ENCODE assay signal across 22 mouse cellular contexts in the genomic region with DNA sequence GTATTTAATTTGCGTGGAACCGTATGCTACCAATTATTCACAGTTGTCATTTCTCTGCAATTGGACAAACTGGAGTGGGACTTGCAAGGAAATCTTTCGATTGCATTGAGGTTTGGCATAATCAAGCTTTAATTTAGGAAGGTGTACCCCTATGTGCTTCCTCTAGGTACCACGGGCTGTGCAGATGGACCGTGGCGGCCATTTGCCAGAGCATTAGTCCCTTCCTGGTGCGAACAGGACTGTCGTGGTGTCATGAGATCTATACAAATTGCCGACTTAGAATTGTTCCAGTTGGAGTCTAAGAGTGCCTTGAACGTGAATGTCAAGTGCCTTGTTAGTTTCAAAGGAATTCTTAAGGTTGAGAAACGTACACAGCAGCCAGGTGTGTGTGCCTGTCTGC. TPM values are rescaled to one million over a fixed set of nuclear protein-coding genes. Genes with fewer than 3 reads are reported as not detected.
DNase-seq lines count a peak whose midpoint lies in the region; ATAC-seq and TF ChIP-seq lines count a peak whose summit lies in the region.
"Had no signal": no experiment of that assay in that cellular context is flagged by ENCODE, and none has a peak within 500 bp of the region (broad histone marks: within the 10 kb centered on the region; RNA-seq: fewer than 3 reads in every experiment).

No protein-coding gene starts in this region.

- peaks cover 15% of the 10 kb centered on the region; the same call in 1 of the 2 replicates for H3K4me1 ChIP-seq in midbrain, embryonic 11.5 days (ENCODE audit: control insufficient read depth, insufficient read depth, low read length)
- peaks cover 25% of the 10 kb centered on the region for H3K4me1 ChIP-seq in midbrain, embryonic 10.5 days
- peaks cover 13% of the 10 kb centered on the region for H3K4me1 ChIP-seq in forebrain, embryonic 14.5 days (ENCODE audit: control insufficient read depth, insufficient read depth, low read length)
- peaks cover 33% of the 10 kb centered on the region for H3K4me1 ChIP-seq in neural tube, embryonic 13.5 days (replicated peaks)
- H3K4me1 ChIP-seq in liver, postnatal 0 days (ENCODE audit: insufficient read depth) = peaks cover 5% of the 10 kb centered on the region; the same call in 1 of the 2 replicates
- H3K4me1 ChIP-seq: heart, embryonic 13.5 days; liver, embryonic 12.5 days; megakaryocyte, embryonic 14.5 days had no signal

- H3K4me3 ChIP-seq in midbrain, embryonic 11.5 days (ENCODE audit: low read depth, low read length) = no peak overlapping the region
- no peak overlapping the region for H3K4me3 ChIP-seq in midbrain, embryonic 10.5 days
- no peak overlapping the region for H3K4me3 ChIP-seq in forebrain, embryonic 14.5 days (ENCODE audit: low read depth, low read length)
- no peak overlapping the region for H3K4me3 ChIP-seq in neural tube, embryonic 13.5 days
- H3K4me3 ChIP-seq in liver, postnatal 0 days (ENCODE audit: low read depth, low read length) = no peak overlapping the region
- H3K4me3 ChIP-seq: heart, adult 2 months; heart, embryonic 13.5 days; limb, embryonic 13.5 days; liver, embryonic 12.5 days; megakaryocyte, embryonic 14.5 days had no signal

- H3K36me3 ChIP-seq in midbrain, embryonic 11.5 days (ENCODE audit: control insufficient read depth, insufficient read depth, low read length) = no peaks in the 10 kb centered on the region
- H3K36me3 ChIP-seq in midbrain, embryonic 10.5 days = no peaks in the 10 kb centered on the region
- H3K36me3 ChIP-seq in forebrain, embryonic 14.5 days (ENCODE audit: control insufficient read depth, insufficient read depth, low read length) = no peaks in the 10 kb centered on the region
- no peaks in the 10 kb centered on the region for H3K36me3 ChIP-seq in neural tube, embryonic 13.5 days
- H3K36me3 ChIP-seq in liver, postnatal 0 days (replicated peaks; ENCODE audit: insufficient read depth, low read length) = no peaks in the 10 kb centered on the region
- H3K36me3 ChIP-seq: heart, embryonic 13.5 days; limb, embryonic 13.5 days; liver, embryonic 12.5 days had no signal

- 69% methylated on average over 11 of the region's 11 CpGs for WGBS in midbrain, embryonic 11.5 days
- WGBS in midbrain, embryonic 10.5 days = 81% methylated on average over 11 of the region's 11 CpGs
- WGBS in forebrain, embryonic 14.5 days = 18% methylated on average over 11 of the region's 11 CpGs
- 33% methylated on average over 11 of the region's 11 CpGs for WGBS in neural tube, embryonic 13.5 days
- 79% methylated on average over 11 of the region's 11 CpGs for WGBS in liver, postnatal 0 days (ENCODE audit: insufficient replicate concordance)

- H3K27ac ChIP-seq in midbrain, embryonic 11.5 days (ENCODE audit: low read depth, low read length) = no peak overlapping the region
- no peak overlapping the region for H3K27ac ChIP-seq in midbrain, embryonic 10.5 days (replicated peaks)
- H3K27ac ChIP-seq in forebrain, embryonic 14.5 days (ENCODE audit: low read depth, low read length) = peak overlapping the region; percentile 9; the same call in 1 of the 2 replicates
- H3K27ac ChIP-seq in neural tube, embryonic 13.5 days (replicated peaks) = no peak overlapping the region
- H3K27ac ChIP-seq in liver, postnatal 0 days (ENCODE audit: low read depth) = no peak overlapping the region
- H3K27ac ChIP-seq: heart, adult 2 months; heart, embryonic 13.5 days; limb, embryonic 13.5 days; liver, embryonic 12.5 days had no signal

- H3K27me3 ChIP-seq in midbrain, embryonic 11.5 days (ENCODE audit: control insufficient read depth, insufficient read depth, low read length) = peaks cover 21% of the 10 kb centered on the region
- peaks cover 92% of the 10 kb centered on the region for H3K27me3 ChIP-seq in midbrain, embryonic 10.5 days (ENCODE audit: low read depth, poor library complexity, severe bottlenecking)
- no peaks in the 10 kb centered on the region for H3K27me3 ChIP-seq in forebrain, embryonic 14.5 days (replicated peaks; ENCODE audit: control insufficient read depth, insufficient read depth, low read length)
- peaks cover 50% of the 10 kb centered on the region for H3K27me3 ChIP-seq in neural tube, embryonic 13.5 days
- H3K27me3 ChIP-seq in liver, postnatal 0 days (ENCODE audit: insufficient read depth, low read length) = peaks cover 18% of the 10 kb centered on the region; the same call in 1 of the 2 replicates
- H3K27me3 ChIP-seq: limb, embryonic 13.5 days had no signal

- no peak for TF ChIP-seq CTCF in liver, postnatal 0 days (IDR thresholded peaks at IDR 0.05; ENCODE audit: low read depth)

- H3K9me3 ChIP-seq in midbrain, embryonic 11.5 days (ENCODE audit: control insufficient read depth, low read length) = no peaks in the 10 kb centered on the region
- no peaks in the 10 kb centered on the region for H3K9me3 ChIP-seq in midbrain, embryonic 10.5 days (replicated peaks)
- no peaks in the 10 kb centered on the region for H3K9me3 ChIP-seq in forebrain, embryonic 14.5 days (replicated peaks; ENCODE audit: control insufficient read depth, low read length)
- no peaks in the 10 kb centered on the region for H3K9me3 ChIP-seq in neural tube, embryonic 13.5 days
- H3K9me3 ChIP-seq in liver, postnatal 0 days (ENCODE audit: low read length) = no peaks in the 10 kb centered on the region
- H3K9me3 ChIP-seq: heart, embryonic 13.5 days; limb, embryonic 13.5 days; liver, embryonic 12.5 days had no signal

- no peak overlapping the region for H3K9ac ChIP-seq in midbrain, embryonic 11.5 days (ENCODE audit: low read length)
- no peak overlapping the region for H3K9ac ChIP-seq in forebrain, embryonic 14.5 days (ENCODE audit: low read length)
- no peak overlapping the region for H3K9ac ChIP-seq in neural tube, embryonic 13.5 days
- H3K9ac ChIP-seq in liver, postnatal 0 days (replicated peaks) = no peak overlapping the region
- H3K9ac ChIP-seq: heart, embryonic 13.5 days; limb, embryonic 13.5 days; liver, embryonic 12.5 days; lung, embryonic 14.5 days had no signal

- H3K4me2 ChIP-seq in midbrain, embryonic 11.5 days = no peak overlapping the region
- peak overlapping the region; percentile 26; the same call in 1 of the 2 replicates for H3K4me2 ChIP-seq in forebrain, embryonic 14.5 days (ENCODE audit: low read length)
- peak overlapping the region; percentile 22; the same call in 1 of the 2 replicates for H3K4me2 ChIP-seq in neural tube, embryonic 13.5 days
- H3K4me2 ChIP-seq in liver, postnatal 0 days (ENCODE audit: low read depth, low read length) = no peak overlapping the region
- H3K4me2 ChIP-seq: heart, embryonic 13.5 days; limb, embryonic 13.5 days; liver, embryonic 12.5 days; lung, embryonic 14.5 days had no signal

- peak; percentile 64 for DNase-seq in heart, adult 11 months
- no peak for DNase-seq in heart, adult 18-20 months
- DNase-seq in midbrain, embryonic 11.5 days (ENCODE audit: low spot score, missing footprints) = peak; percentile 85
- no peak for DNase-seq in midbrain, embryonic 10.5 days (ENCODE audit: low spot score)
- no peak for DNase-seq in forebrain, embryonic 14.5 days (ENCODE audit: low spot score)
- no peak for DNase-seq in liver, postnatal 0 days
- DNase-seq in frontal cortex, postnatal 14 days (ENCODE audit: low spot score in 2 of 2) = no peak
- DNase-seq: adrenal gland, postnatal 10 days; cerebellum, adult 8-10 months; gastrocnemius, postnatal 10 days; heart, postnatal 14 days; kidney, adult 11 months; kidney, postnatal 4 days; lung, embryonic 14.5 days; lung, postnatal 36 days; right cerebral cortex, postnatal 25 days had no signal

- ATAC-seq in midbrain, embryonic 11.5 days (ENCODE audit: low FRiP score) = peak; percentile 36
- ATAC-seq in forebrain, embryonic 14.5 days = peak; percentile 15; the same call in 1 of the 2 replicates
- no peak for ATAC-seq in neural tube, embryonic 13.5 days (ENCODE audit: low read depth)
- ATAC-seq in liver, postnatal 0 days = no peak
- ATAC-seq: liver, embryonic 12.5 days had no signal

- TF ChIP-seq EP300 in liver, postnatal 0 days (IDR thresholded peaks at IDR 0.05; ENCODE audit: low read depth) = no peak

RNA-seq across cellular contexts. Expression of a gene that starts 0.7 kb away (rescaled TPM):
- total RNA-seq in heart, adult 18-20 months (2021) = 1 to 10 TPM; 3.2 to 6.0 TPM
- polyA plus RNA-seq in midbrain, embryonic 11.5 days (2014; fragmentation: Nextera tagmentation; extraction: Ambion mirVana) = 2.1 and 2.5 TPM in 2 replicates
- polyA plus RNA-seq in midbrain, embryonic 10.5 days (2016; fragmentation: Nextera tagmentation; extraction: Ambion mirVana) = 3.5 TPM in 2 replicates
- 7.9 and 8.7 TPM in 2 replicates for polyA plus RNA-seq in forebrain, embryonic 14.5 days (2014; fragmentation: Nextera tagmentation; extraction: Ambion mirVana)
- 0.50 and 1.2 TPM in 2 replicates for polyA plus RNA-seq in neural tube, embryonic 13.5 days (2015; fragmentation: Nextera tagmentation; extraction: Ambion mirVana)
- polyA plus RNA-seq in liver, postnatal 0 days (2015; fragmentation: Nextera tagmentation; extraction: Ambion mirVana) = 1.0 and 1.8 TPM in 2 replicates
- total RNA-seq: adrenal gland, postnatal 10 days had no signal

Comparison
In these comparisons a context has a peak if more than half of its experiments do, and no peak if none do; other contexts are left out.
1. DNase-seq: peak in heart, adult 11 months (single experiment) and midbrain, embryonic 11.5 days (single experiment); none in heart, adult 18-20 months (0 of 2), midbrain, embryonic 10.5 days (single experiment), forebrain, embryonic 14.5 days (single experiment), liver, postnatal 0 days (single experiment) and frontal cortex, postnatal 14 days (0 of 2).
2. ATAC-seq: peak in midbrain, embryonic 11.5 days (single experiment) and forebrain, embryonic 14.5 days (single experiment); none in neural tube, embryonic 13.5 days (single experiment) and liver, postnatal 0 days (single experiment).
3. H3K4me2 ChIP-seq: peak in forebrain, embryonic 14.5 days (single experiment) and neural tube, embryonic 13.5 days (single experiment); none in midbrain, embryonic 11.5 days (single experiment) and liver, postnatal 0 days (single experiment).